Mouse (Mus musculus) heart, adult 2 months (tissue): ENCODE measurements at regions not wholly inside any gene's neighbourhood (a gene's known extent, or its start where the extent isn't known, plus 50 kb on each side); places are given as distances from the start of the nearest gene placed in this dataset.

Experiments used
- DNase-seq, 2 experiments: peaks; one replicate each; pipeline ENCODE4 v3.0.0; 2021
- H3K27ac ChIP-seq: fragments of 200-600 bp; 2 replicates; pipeline ENCODE4 v1.8.1; 2022
- H3K27me3 ChIP-seq: fragments of 200-500 bp; 2 replicates; pipeline ENCODE4 v1.6.1; 2012; ENCODE audit warnings: mild to moderate bottlenecking, low read length, inconsistent platforms, mixed read lengths; ENCODE audit not compliant: control insufficient read depth, insufficient read depth
- H3K36me3 ChIP-seq: fragments of 200-500 bp; 2 replicates; pipeline ENCODE4 v1.6.1; 2012; ENCODE audit warnings: low read length, inconsistent platforms; ENCODE audit not compliant: control insufficient read depth, insufficient read depth
- H3K4me1 ChIP-seq: fragments of 200-500 bp; 2 replicates; pipeline ENCODE4 v1.6.1; 2011; ENCODE audit warnings: low read length; ENCODE audit not compliant: control insufficient read depth, insufficient read depth
- H3K4me3 ChIP-seq: fragments of 200-600 bp; 2 replicates; pipeline ENCODE4 v1.8.1; 2022
- H3K79me2 ChIP-seq: fragments of 200-500 bp; replicated peaks from 2 replicates; pipeline ENCODE4 v1.6.1; 2012; ENCODE audit warnings: mild to moderate bottlenecking, inconsistent platforms, low read length, moderate library complexity, mixed read lengths; ENCODE audit not compliant: control insufficient read depth, insufficient read depth
- H3K9ac ChIP-seq: fragments of 200-500 bp; 2 replicates; pipeline ENCODE4 v1.6.1; 2012; ENCODE audit warnings: low read depth, mild to moderate bottlenecking, control low read depth, inconsistent platforms, low read length, mixed read lengths
- CTCF ChIP-seq: fragments of 200-600 bp; IDR thresholded peaks from 2 replicates; pipeline ENCODE4 v1.8.1; 2022; ENCODE audit warnings: antibody characterized with exemption, mild to moderate bottlenecking, moderate library complexity
- EP300 ChIP-seq: fragments of 200-500 bp; IDR thresholded peaks from 2 replicates; pipeline ENCODE4 v1.6.1; 2011; ENCODE audit warnings: low read depth, low read length, control low read depth; ENCODE audit not compliant: insufficient read depth
- POLR2A ChIP-seq: fragments of 200-500 bp; IDR thresholded peaks from 2 replicates; pipeline ENCODE4 v1.6.1; 2011; ENCODE audit warnings: mild to moderate bottlenecking, low read depth, low read length, control low read depth; ENCODE audit not compliant: insufficient read depth
- WGBS: fragments of 180-500 bp; shearing (Covaris S2); methylation state at CpG from one replicate; pipeline ENCODE4 v1.1.7; 2018; 5-methylcytosine and 5-hydroxymethylcytosine counted together
- intact Hi-C: fragments of 180-260 bp; cut with DNase I; formaldehyde crosslinking; loops from one replicate; pipeline ENCODE4 v1.15.1; 2025

DNA sequence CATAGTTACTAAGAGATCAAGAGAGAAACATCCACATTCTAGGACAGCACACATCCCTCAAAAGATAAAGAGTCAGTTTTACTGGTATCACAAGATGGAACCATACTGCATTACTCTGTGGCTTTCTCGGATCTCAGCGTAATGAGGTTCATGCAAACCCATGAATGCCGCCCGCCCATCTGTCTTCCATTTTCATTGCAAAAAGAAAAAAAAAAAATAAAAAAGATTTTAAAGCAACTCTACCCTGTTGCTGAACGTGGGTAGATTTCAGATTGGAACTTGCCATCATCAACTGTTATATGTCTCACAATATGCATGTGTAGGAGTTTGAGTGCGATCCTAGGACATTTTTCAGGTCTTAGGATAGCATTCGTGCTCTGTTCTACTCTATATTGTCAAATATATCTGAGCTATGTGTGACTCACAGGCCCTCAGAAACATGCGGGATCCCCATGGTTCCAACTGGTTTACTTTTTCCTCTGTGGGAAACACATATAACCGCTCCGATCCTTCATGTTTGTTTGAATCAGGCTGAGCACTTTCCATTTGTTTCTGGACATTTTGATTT lies 199.7 kb downstream of the Smoc2 start:
- Histone ChIP-seq H3K27ac (no peak overlapping the region), H3K36me3 (no peaks in the 10 kb centered on the region), H3K4me1 (no peaks in the 10 kb centered on the region), H3K9ac (no peak overlapping the region), H3K27me3 (no peaks in the 10 kb centered on the region), H3K79me2 (no peaks in the 10 kb centered on the region), H3K4me3 (no peak overlapping the region)
- no peak for DNase-seq
- intact Hi-C loops, result no loop called here
- WGBS, result 88% methylated on average over 10 of the region's 10 CpGs
- TF ChIP-seq CTCF (no peak), EP300 (no peak), POLR2A (no peak)

DNA sequence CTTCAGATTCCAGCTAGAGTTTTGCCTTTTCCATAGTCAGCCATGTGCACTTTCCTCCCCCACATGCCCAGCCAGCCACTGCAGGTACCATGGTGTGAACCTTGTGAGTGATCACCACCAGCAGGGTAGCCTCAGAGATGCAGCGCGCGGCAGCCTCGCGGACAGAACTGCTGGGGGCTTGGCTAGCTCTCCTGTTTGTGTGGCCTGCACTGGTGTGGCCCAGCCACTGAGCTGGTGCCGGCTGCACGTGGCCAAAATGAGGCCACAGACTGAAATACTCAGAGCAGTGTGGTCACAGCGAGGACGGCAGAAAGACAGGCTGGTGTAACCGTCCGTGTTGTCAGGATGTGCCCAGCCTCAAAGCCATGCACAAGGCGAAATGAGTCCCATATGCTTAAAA lies 197.4 kb downstream of the Smoc2 start:
- Histone ChIP-seq H3K27me3 (no peaks in the 10 kb centered on the region), H3K4me1 (no peaks in the 10 kb centered on the region), H3K9ac (no peak overlapping the region), H3K4me3 (no peak overlapping the region), H3K79me2 (no peaks in the 10 kb centered on the region), H3K36me3 (no peaks in the 10 kb centered on the region), H3K27ac (no peak overlapping the region)
- WGBS, result 76% methylated on average over 12 of the region's 12 CpGs
- no peak for DNase-seq
- intact Hi-C loops, result no loop called here
- TF ChIP-seq EP300 (no peak), POLR2A (no peak), CTCF (no peak)

DNA sequence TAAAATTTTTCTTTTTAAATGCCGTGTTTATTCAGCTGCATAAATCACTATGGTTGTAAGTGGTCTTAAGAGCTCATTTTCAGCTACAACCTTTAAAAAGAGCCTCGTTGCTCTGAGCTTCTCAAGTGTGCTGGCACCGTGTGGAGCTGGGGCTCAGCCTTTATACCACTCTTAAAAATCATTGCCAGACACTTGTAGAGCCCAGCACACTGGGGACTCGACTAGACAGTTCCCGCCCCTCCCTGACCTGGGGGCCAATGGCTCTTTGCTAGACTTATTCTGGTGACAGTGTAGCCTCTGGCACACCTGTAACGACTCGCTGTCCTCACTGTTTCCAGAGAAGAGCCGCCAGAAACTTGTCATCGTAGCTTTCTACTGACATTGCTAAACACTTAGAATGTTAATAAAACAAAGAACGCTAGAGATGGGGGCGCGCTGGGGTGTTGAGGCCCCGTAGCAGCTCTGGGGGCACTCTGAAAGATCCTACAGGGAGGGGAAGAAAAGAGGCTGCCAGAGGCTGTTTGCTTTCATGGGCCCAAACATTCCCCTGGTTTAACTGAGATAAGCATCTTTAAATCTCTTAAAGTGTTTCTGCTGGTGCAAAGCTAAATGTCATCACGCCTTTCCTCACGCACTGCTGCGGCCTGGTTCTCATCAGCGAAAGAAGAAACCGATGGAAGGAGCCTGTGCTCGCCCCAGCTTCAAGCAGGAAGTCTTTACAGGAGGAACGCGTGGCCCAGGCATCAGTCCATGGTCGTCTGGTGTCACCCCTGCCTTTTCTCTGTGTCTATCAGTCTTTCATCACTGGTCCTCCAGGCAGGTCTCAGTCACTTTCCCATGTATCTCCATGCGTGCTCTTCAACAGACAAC lies 196.7 kb downstream of the Smoc2 start:
- H3K27ac ChIP-seq, result no peak overlapping the region
- intact Hi-C loops, result no loop called here
- no peak for TF ChIP-seq CTCF
- no peak for TF ChIP-seq POLR2A
- TF ChIP-seq EP300, result no peak
- H3K4me3 ChIP-seq, result no peak overlapping the region
- DNase-seq, result no peak
- H3K36me3 ChIP-seq, result no peaks in the 10 kb centered on the region
- 35% methylated on average over 23 of the region's 23 CpGs for WGBS
- no peaks in the 10 kb centered on the region for H3K4me1 ChIP-seq
- no peak overlapping the region for H3K9ac ChIP-seq
- H3K27me3 ChIP-seq, result no peaks in the 10 kb centered on the region
- no peaks in the 10 kb centered on the region for H3K79me2 ChIP-seq

DNA sequence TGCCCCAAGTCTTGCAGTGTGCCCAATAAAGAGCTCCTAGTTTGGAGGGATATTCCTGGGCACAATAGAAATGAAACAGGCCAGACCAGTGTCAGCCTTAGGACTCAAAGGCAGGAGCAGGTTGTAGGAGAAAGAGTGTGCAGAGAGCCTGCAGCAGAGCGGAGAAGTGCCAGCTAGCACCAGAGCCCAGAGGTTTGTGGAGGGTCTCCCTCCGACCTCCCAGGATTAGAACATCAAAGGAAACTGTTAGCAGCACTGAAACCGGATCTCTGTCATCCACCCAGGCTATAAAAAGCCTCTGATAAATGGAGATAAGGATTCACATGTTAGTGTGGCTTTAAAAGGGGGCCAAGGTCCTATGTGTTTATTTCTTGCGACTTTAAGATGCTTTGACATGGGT lies 196.0 kb downstream of the Smoc2 start:
- intact Hi-C loops, result no loop called here
- no peak for TF ChIP-seq POLR2A
- no peak for TF ChIP-seq EP300
- no peak for TF ChIP-seq CTCF

DNA sequence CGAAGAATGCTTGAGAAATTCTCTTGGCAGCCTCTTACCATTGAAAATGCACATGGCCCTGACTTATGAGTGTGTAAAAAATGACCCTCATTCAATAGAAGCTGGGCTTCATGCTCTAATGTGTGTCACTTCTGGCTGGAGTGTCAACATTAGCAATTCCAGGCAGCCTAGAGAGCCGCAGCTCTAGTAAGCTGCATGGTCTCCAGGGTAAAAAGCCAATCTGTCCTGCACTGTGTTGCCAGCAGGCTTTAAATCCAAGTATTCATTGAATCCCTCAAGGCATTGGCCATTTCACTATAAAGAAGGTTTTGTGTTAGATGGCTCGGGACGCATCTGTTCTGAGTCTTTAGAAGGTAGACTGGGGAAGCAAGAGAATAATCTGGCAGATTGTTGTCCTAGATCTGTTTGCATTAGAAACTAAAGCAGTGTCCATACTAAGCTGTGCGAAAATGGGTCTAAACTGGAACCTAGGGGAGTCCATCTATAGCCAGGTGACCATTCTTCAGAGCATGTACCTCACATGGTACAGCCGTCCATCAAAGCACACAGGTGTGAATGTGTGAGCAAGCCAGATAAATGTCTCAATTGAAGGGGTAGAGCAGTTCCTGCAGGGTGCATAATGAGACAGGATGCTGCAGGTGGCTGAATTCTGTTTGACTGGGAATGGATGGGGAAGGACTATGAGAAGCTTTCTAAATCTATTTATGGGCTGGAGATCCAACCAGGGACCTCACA lies 189.6 kb downstream of the Smoc2 start:
- Histone ChIP-seq H3K27ac (no peak overlapping the region), H3K4me1 (no peaks in the 10 kb centered on the region), H3K9ac (no peak overlapping the region), H3K79me2 (no peaks in the 10 kb centered on the region), H3K36me3 (no peaks in the 10 kb centered on the region), H3K4me3 (no peak overlapping the region), H3K27me3 (no peaks in the 10 kb centered on the region)
- intact Hi-C loops, result no loop called here
- no peak for DNase-seq
- TF ChIP-seq CTCF, result no peak
- TF ChIP-seq EP300, result no peak
- no peak for TF ChIP-seq POLR2A
- 68% methylated on average over 6 of the region's 6 CpGs for WGBS

More for the DNA sequence above, 196.0 kb downstream of the Smoc2 start:
- no peak for DNase-seq
- H3K9ac ChIP-seq, result no peak overlapping the region
- no peaks in the 10 kb centered on the region for H3K4me1 ChIP-seq
- H3K4me3 ChIP-seq, result no peak overlapping the region
- H3K27ac ChIP-seq, result no peak overlapping the region
- H3K27me3 ChIP-seq, result no peaks in the 10 kb centered on the region
- no peaks in the 10 kb centered on the region for H3K79me2 ChIP-seq
- 26% methylated on average over 4 of the region's 4 CpGs for WGBS
- H3K36me3 ChIP-seq, result no peaks in the 10 kb centered on the region
